Mouse (Mus musculus): Measurements from ENCODE around the gene Pdzd4. TPM values are rescaled to one million over a fixed set of nuclear protein-coding genes. Genes with fewer than 3 reads are reported as not detected.

Pdzd4 gene
- polyA plus RNA-seq, 1 experiment from 2014 or later, result 1.2 TPM

GRCm38 (mm10) chrX:73774802-73775483 is 49.8 kb downstream of the Pdzd4 start:
- no peak overlapping the region for H3K4me3 ChIP-seq (ENCODE audit: low read depth, low read length)
- no peaks in the 10 kb centered on the region for H3K27me3 ChIP-seq (replicated peaks; ENCODE audit: control insufficient read depth, insufficient read depth, low read length)
- peaks cover 20% of the 10 kb centered on the region for H3K36me3 ChIP-seq (ENCODE audit: control insufficient read depth, insufficient read depth, low read length)
- peaks cover 4% of the 10 kb centered on the region; the same call in 1 of the 2 replicates for H3K4me1 ChIP-seq (replicated peaks; ENCODE audit: control insufficient read depth, insufficient read depth, low read length)
- 64% methylated on average over 10 of the region's 10 CpGs for WGBS
- peak; percentile 54 for ATAC-seq (replicated peaks; ENCODE audit: low FRiP score, low TSS enrichment, low read depth)
- peak; percentile 54 for DNase-seq (ENCODE audit: low spot score)
- H3K9ac ChIP-seq (ENCODE audit: low read length), result no peak overlapping the region
- H3K4me2 ChIP-seq (ENCODE audit: low read length), result no peak overlapping the region
- no peaks in the 10 kb centered on the region for H3K9me3 ChIP-seq (ENCODE audit: control insufficient read depth, low read length)
- H3K27ac ChIP-seq (ENCODE audit: low read depth), result no peak overlapping the region

- no peak within 1 kb of the TSS for H3K4me2 ChIP-seq (ENCODE audit: low read length)
- peak; percentile 53 for DNase-seq (ENCODE audit: low spot score)
- WGBS, result 42% methylated on average over 9 of the region's 9 CpGs
- H3K4me1 ChIP-seq (replicated peaks; ENCODE audit: control insufficient read depth, insufficient read depth, low read length), result peaks cover 4% of the 10 kb centered on the region; the same call in 1 of the 2 replicates
- H3K9ac ChIP-seq (ENCODE audit: low read length), result no peak within 1 kb of the TSS
- no peaks in the 10 kb centered on the region for H3K27me3 ChIP-seq (replicated peaks; ENCODE audit: control insufficient read depth, insufficient read depth, low read length)
- peaks cover 13% of the 10 kb centered on the region for H3K36me3 ChIP-seq (ENCODE audit: control insufficient read depth, insufficient read depth, low read length)
- ATAC-seq (replicated peaks; ENCODE audit: low FRiP score, low TSS enrichment, low read depth), result peak; percentile 59
- H3K9me3 ChIP-seq (ENCODE audit: control insufficient read depth, low read length), result no peaks in the 10 kb centered on the region
- no peak within 1 kb of the TSS for H3K4me3 ChIP-seq (ENCODE audit: low read depth, low read length)
- no peak within 1 kb of the TSS for H3K27ac ChIP-seq (ENCODE audit: low read depth)
These were observed 50.5 kb downstream of the Pdzd4 start, which contains the start of gene Srpk3 for GRCm38 (mm10) chrX:73774168-73774760. TSS of gene Srpk3 (plus strand) at chrX:73774405.

GRCm38 (mm10) chrX:73767267-73767666 is 57.5 kb downstream of the Pdzd4 start:
- no peak for ATAC-seq (replicated peaks; ENCODE audit: low FRiP score, low TSS enrichment, low read depth)
- Histone ChIP-seq H3K4me2 (ENCODE audit: low read length) (no peak overlapping the region), H3K27me3 (replicated peaks; ENCODE audit: control insufficient read depth, insufficient read depth, low read length) (no peaks in the 10 kb centered on the region), H3K9me3 (ENCODE audit: control insufficient read depth, low read length) (no peaks in the 10 kb centered on the region), H3K36me3 (ENCODE audit: control insufficient read depth, insufficient read depth, low read length) (no peaks in the 10 kb centered on the region), H3K4me1 (replicated peaks; ENCODE audit: control insufficient read depth, insufficient read depth, low read length) (no peaks in the 10 kb centered on the region), H3K9ac (ENCODE audit: low read length) (no peak overlapping the region), H3K27ac (ENCODE audit: low read depth) (no peak overlapping the region), H3K4me3 (ENCODE audit: low read depth, low read length) (no peak overlapping the region)
- WGBS, result 66% methylated on average over 9 of the region's 9 CpGs
- no peak for DNase-seq (ENCODE audit: low spot score)

- Histone ChIP-seq H3K36me3 (ENCODE audit: control insufficient read depth, insufficient read depth, low read length) (no peaks in the 10 kb centered on the region), H3K4me3 (ENCODE audit: low read depth, low read length) (no peak overlapping the region), H3K27ac (ENCODE audit: low read depth) (no peak overlapping the region), H3K4me1 (replicated peaks; ENCODE audit: control insufficient read depth, insufficient read depth, low read length) (no peaks in the 10 kb centered on the region), H3K27me3 (replicated peaks; ENCODE audit: control insufficient read depth, insufficient read depth, low read length) (no peaks in the 10 kb centered on the region), H3K4me2 (ENCODE audit: low read length) (no peak overlapping the region), H3K9me3 (ENCODE audit: control insufficient read depth, low read length) (no peaks in the 10 kb centered on the region), H3K9ac (ENCODE audit: low read length) (no peak overlapping the region)
- WGBS, result 67% methylated on average over 1 of the region's 1 CpGs
- no peak for DNase-seq (ENCODE audit: low spot score)
- ATAC-seq (replicated peaks; ENCODE audit: low FRiP score, low TSS enrichment, low read depth), result no peak
These were observed 59.5 kb downstream of the Pdzd4 start for GRCm38 (mm10) chrX:73765311-73765710.

- DNase-seq (ENCODE audit: low spot score) (no peak), ATAC-seq (replicated peaks; ENCODE audit: low FRiP score, low TSS enrichment, low read depth) (no peak)
- Histone ChIP-seq H3K27ac (ENCODE audit: low read depth) (no peak overlapping the region), H3K27me3 (replicated peaks; ENCODE audit: control insufficient read depth, insufficient read depth, low read length) (no peaks in the 10 kb centered on the region), H3K4me3 (ENCODE audit: low read depth, low read length) (no peak overlapping the region), H3K9me3 (ENCODE audit: control insufficient read depth, low read length) (no peaks in the 10 kb centered on the region), H3K36me3 (ENCODE audit: control insufficient read depth, insufficient read depth, low read length) (no peaks in the 10 kb centered on the region), H3K4me2 (ENCODE audit: low read length) (no peak overlapping the region), H3K9ac (ENCODE audit: low read length) (no peak overlapping the region), H3K4me1 (replicated peaks; ENCODE audit: control insufficient read depth, insufficient read depth, low read length) (no peaks in the 10 kb centered on the region)
- 82% methylated on average over 13 of the region's 13 CpGs for WGBS
These were observed 66.0 kb downstream of the Pdzd4 start for GRCm38 (mm10) chrX:73758611-73759290.

- DNase-seq (ENCODE audit: low spot score) (no peak), ATAC-seq (replicated peaks; ENCODE audit: low FRiP score, low TSS enrichment, low read depth) (no peak)
- no peaks in the 10 kb centered on the region for H3K9me3 ChIP-seq (ENCODE audit: control insufficient read depth, low read length)
- no peaks in the 10 kb centered on the region for H3K36me3 ChIP-seq (ENCODE audit: control insufficient read depth, insufficient read depth, low read length)
- no peak within 1 kb of the TSS for H3K4me3 ChIP-seq (ENCODE audit: low read depth, low read length)
- no peak within 1 kb of the TSS for H3K4me2 ChIP-seq (ENCODE audit: low read length)
- H3K27me3 ChIP-seq (replicated peaks; ENCODE audit: control insufficient read depth, insufficient read depth, low read length), result no peaks in the 10 kb centered on the region
- WGBS, result 76% methylated on average over 5 of the region's 5 CpGs
- H3K4me1 ChIP-seq (replicated peaks; ENCODE audit: control insufficient read depth, insufficient read depth, low read length), result no peaks in the 10 kb centered on the region
- H3K9ac ChIP-seq (ENCODE audit: low read length), result no peak within 1 kb of the TSS
- no peak within 1 kb of the TSS for H3K27ac ChIP-seq (ENCODE audit: low read depth)
These were observed 68.2 kb downstream of the Pdzd4 start, which contains the start of gene Plxnb3 for GRCm38 (mm10) chrX:73756334-73757140. TSS of gene Plxnb3 (plus strand) at chrX:73757090.

GRCm38 (mm10) chrX:73748977-73749376 is 75.8 kb downstream of the Pdzd4 start:
- Histone ChIP-seq H3K4me2 (ENCODE audit: low read length) (no peak overlapping the region), H3K27me3 (replicated peaks; ENCODE audit: control insufficient read depth, insufficient read depth, low read length) (no peaks in the 10 kb centered on the region), H3K27ac (ENCODE audit: low read depth) (no peak overlapping the region), H3K4me1 (replicated peaks; ENCODE audit: control insufficient read depth, insufficient read depth, low read length) (no peaks in the 10 kb centered on the region), H3K36me3 (ENCODE audit: control insufficient read depth, insufficient read depth, low read length) (no peaks in the 10 kb centered on the region), H3K4me3 (ENCODE audit: low read depth, low read length) (no peak overlapping the region), H3K9me3 (ENCODE audit: control insufficient read depth, low read length) (no peaks in the 10 kb centered on the region), H3K9ac (ENCODE audit: low read length) (no peak overlapping the region)
- DNase-seq (ENCODE audit: low spot score) (no peak), ATAC-seq (replicated peaks; ENCODE audit: low FRiP score, low TSS enrichment, low read depth) (no peak)
- 85% methylated on average over 1 of the region's 1 CpGs for WGBS

- Histone ChIP-seq H3K9ac (ENCODE audit: low read length) (no peak overlapping the region), H3K4me2 (ENCODE audit: low read length) (no peak overlapping the region), H3K27ac (ENCODE audit: low read depth) (no peak overlapping the region), H3K4me3 (ENCODE audit: low read depth, low read length) (no peak overlapping the region), H3K27me3 (replicated peaks; ENCODE audit: control insufficient read depth, insufficient read depth, low read length) (no peaks in the 10 kb centered on the region), H3K4me1 (replicated peaks; ENCODE audit: control insufficient read depth, insufficient read depth, low read length) (no peaks in the 10 kb centered on the region), H3K36me3 (ENCODE audit: control insufficient read depth, insufficient read depth, low read length) (no peaks in the 10 kb centered on the region), H3K9me3 (ENCODE audit: control insufficient read depth, low read length) (no peaks in the 10 kb centered on the region)
- 54% methylated on average over 1 of the region's 1 CpGs for WGBS
- 0 out of 2 replicates have a peak, but pooled peaks have one; percentile 36 for ATAC-seq (replicated peaks; ENCODE audit: low FRiP score, low TSS enrichment, low read depth)
- DNase-seq (ENCODE audit: low spot score), result no peak
These were observed 79.8 kb downstream of the Pdzd4 start for GRCm38 (mm10) chrX:73744774-73745481.

All from intestine, embryonic 14.5 days (tissue).